Mouse (Mus musculus): ENCODE measurements around the gene Mtrf1.

GRCm38 (mm10) chr14:79434068-79434467 lies 36.5 kb downstream of the Mtrf1 start:
- no peak for TF ChIP-seq CTCF (IDR thresholded peaks at IDR 0.05; ENCODE audit: extremely low read depth, insufficient read length, insufficient replicate concordance, low read depth, low read length)
- no peak for TF ChIP-seq POLR2A (IDR thresholded peaks at IDR 0.05; ENCODE audit: low read depth, low read length)

Measured in small intestine, adult 2 months (tissue).